Mouse (Mus musculus) limb, embryonic 14.5 days (tissue): ENCODE measurements at regions not wholly inside any gene's neighbourhood (a gene's known extent, or its start where the extent isn't known, plus 50 kb on each side); places are given as distances from the start of the nearest gene placed in this dataset.
"Not testable (repeated sequence)": the region's sequence is repeated elsewhere in the genome, so short reads cannot be mapped to it uniquely, and the experiment has no call there.

Source experiments
- ATAC-seq: fragments of 200-750 bp; cut with Nextera tagmentation; 2 replicates; pipeline ENCODE4 v1.8.0; 2017; ENCODE audit warnings: low read depth, moderate number of reproducible peaks, moderate TSS enrichment; ENCODE audit not compliant: low FRiP score
- DNase-seq: peaks from one replicate; pipeline ENCODE4 v3.0.0-alpha.2; 2015; ENCODE audit warnings: low spot score
- H3K27ac ChIP-seq: fragments of 300-500 bp; sonication (generic); replicated peaks from 2 replicates; pipeline ENCODE4 v1.5.1; 2014; ENCODE audit warnings: low read depth, mild to moderate bottlenecking, low read length, moderate library complexity, mixed read lengths
- H3K27me3 ChIP-seq: fragments of 300-500 bp; sonication (generic); 2 replicates; pipeline ENCODE4 v1.6.1; 2014; ENCODE audit warnings: low read length, mixed read lengths; ENCODE audit not compliant: control insufficient read depth, insufficient read depth
- H3K36me3 ChIP-seq: fragments of 300-500 bp; sonication (generic); 2 replicates; pipeline ENCODE4 v1.6.1; 2014; ENCODE audit warnings: mild to moderate bottlenecking, low read length, moderate library complexity, mixed read lengths; ENCODE audit not compliant: control insufficient read depth, insufficient read depth
- H3K4me1 ChIP-seq: fragments of 300-500 bp; sonication (generic); 2 replicates; pipeline ENCODE4 v1.6.1; 2014; ENCODE audit warnings: antibody characterized with exemption, low read length, mixed read lengths; ENCODE audit not compliant: control insufficient read depth, insufficient read depth
- H3K4me2 ChIP-seq: fragments of 300-500 bp; sonication (generic); replicated peaks from 2 replicates; pipeline ENCODE4 v1.6.1; 2014; ENCODE audit warnings: low read depth, mild to moderate bottlenecking, low read length, moderate library complexity; ENCODE audit not compliant: severe bottlenecking
- H3K4me3 ChIP-seq: fragments of 300-500 bp; sonication (generic); replicated peaks from 2 replicates; pipeline ENCODE4 v1.5.1; 2014; ENCODE audit warnings: low read length
- H3K9ac ChIP-seq: fragments of 300-500 bp; sonication (generic); 2 replicates; pipeline ENCODE4 v1.6.1; 2014; ENCODE audit warnings: mild to moderate bottlenecking, low read depth, low read length, moderate library complexity; ENCODE audit not compliant: severe bottlenecking
- H3K9me3 ChIP-seq: fragments of 300-500 bp; sonication (generic); 2 replicates; pipeline ENCODE4 v1.6.1; 2016; ENCODE audit warnings: low read length; ENCODE audit not compliant: control insufficient read depth
- POLR2A ChIP-seq: fragments of 200-500 bp; IDR thresholded peaks from 2 replicates; pipeline ENCODE4 v1.8.0; 2012; ENCODE audit warnings: inconsistent platforms, mild to moderate bottlenecking, moderate library complexity, borderline replicate concordance; ENCODE audit not compliant: insufficient read depth, insufficient read length; ENCODE audit errors: extremely low read depth
- WGBS: fragments of 180-500 bp; shearing (Covaris S2); extraction: QIAGEN DNeasy Blood & Tissue Kit; methylation state at CpG from one replicate; pipeline ENCODE4 v1.1.7; 2014; 5-methylcytosine and 5-hydroxymethylcytosine counted together

DNA sequence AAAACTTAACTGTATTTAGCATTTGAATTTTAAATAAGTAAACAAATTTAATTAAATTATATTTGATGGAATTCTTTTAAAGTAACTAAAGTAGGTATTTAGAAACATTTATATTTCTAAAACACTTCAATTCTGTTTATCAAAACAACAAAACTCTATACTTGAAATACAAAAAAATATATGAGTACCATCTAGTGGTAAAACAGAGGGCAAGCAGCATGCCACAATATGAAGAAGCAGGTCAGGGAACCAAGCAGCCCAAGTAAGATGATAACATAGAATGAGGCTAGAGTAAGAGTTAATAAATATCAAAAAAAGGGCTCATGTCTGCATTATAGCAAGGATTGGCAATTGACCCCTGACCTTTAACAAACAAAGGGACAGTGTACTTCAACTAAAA lies 639.7 kb downstream of the Cdh10 start:
- H3K4me1 ChIP-seq, result no peaks in the 10 kb centered on the region
- H3K36me3 ChIP-seq, result no peaks in the 10 kb centered on the region
- TF ChIP-seq POLR2A, result no peak
- H3K4me2 ChIP-seq, result no peak overlapping the region
- H3K9ac ChIP-seq, result no peak overlapping the region
- no peak overlapping the region for H3K4me3 ChIP-seq
- ATAC-seq (no peak), DNase-seq (no peak)
- no peak overlapping the region for H3K27ac ChIP-seq
- H3K27me3 ChIP-seq, result no peaks in the 10 kb centered on the region
- no peaks in the 10 kb centered on the region for H3K9me3 ChIP-seq

DNA sequence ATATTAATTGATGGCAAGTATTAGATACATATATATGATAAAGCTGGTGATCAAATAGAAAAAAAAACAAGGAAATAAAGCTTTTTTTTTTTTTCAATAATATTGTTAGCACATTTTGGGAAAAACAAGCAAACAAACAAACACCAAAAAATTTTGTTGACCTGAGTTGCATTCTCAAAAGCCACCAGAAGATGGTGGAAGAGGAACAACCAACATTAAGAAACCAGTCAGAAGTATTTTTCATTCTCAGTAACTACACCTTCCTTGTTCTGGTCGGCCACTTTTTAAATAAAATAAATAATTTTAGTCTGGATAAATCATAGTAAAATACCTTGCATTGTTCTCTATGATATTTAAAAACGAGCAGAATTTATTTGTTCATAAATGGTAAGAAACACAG lies 654.8 kb downstream of the Cdh10 start:
- H3K27ac ChIP-seq, result no peak overlapping the region
- no peak overlapping the region for H3K4me2 ChIP-seq
- peak; percentile 3 for DNase-seq
- no peaks in the 10 kb centered on the region for H3K9me3 ChIP-seq
- H3K36me3 ChIP-seq, result no peaks in the 10 kb centered on the region
- no peak overlapping the region for H3K9ac ChIP-seq
- TF ChIP-seq POLR2A, result no peak
- H3K4me3 ChIP-seq, result no peak overlapping the region
- 23% methylated on average over 2 of the region's 2 CpGs for WGBS
- H3K4me1 ChIP-seq, result no peaks in the 10 kb centered on the region
- H3K27me3 ChIP-seq, result no peaks in the 10 kb centered on the region
- no peak for ATAC-seq

DNA sequence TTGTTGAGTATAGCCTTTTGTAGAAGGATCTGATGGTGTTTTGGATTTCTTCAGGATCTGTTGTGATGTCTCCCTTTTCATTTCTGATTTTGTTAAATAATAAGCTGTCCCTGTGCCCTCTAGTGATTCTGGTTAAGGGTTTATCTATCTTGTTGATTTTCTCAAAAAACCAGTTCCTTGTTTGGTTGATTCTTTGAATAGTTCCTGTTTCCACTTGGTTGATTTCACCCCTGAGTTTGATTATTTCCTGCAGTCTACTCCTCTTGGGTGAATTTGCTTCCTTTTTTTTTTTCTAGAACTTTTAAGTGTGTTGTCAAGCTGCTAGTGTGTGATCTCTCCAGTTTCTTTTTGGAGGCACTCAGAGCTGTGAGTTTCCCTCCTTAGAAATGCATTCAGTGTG lies 674.8 kb downstream of the Cdh10 start:
- not testable (repeated sequence) for H3K4me3 ChIP-seq, H3K27me3 ChIP-seq, H3K4me1 ChIP-seq, H3K9ac ChIP-seq, H3K4me2 ChIP-seq, H3K36me3 ChIP-seq, H3K27ac ChIP-seq, H3K9me3 ChIP-seq, ATAC-seq, DNase-seq

DNA sequence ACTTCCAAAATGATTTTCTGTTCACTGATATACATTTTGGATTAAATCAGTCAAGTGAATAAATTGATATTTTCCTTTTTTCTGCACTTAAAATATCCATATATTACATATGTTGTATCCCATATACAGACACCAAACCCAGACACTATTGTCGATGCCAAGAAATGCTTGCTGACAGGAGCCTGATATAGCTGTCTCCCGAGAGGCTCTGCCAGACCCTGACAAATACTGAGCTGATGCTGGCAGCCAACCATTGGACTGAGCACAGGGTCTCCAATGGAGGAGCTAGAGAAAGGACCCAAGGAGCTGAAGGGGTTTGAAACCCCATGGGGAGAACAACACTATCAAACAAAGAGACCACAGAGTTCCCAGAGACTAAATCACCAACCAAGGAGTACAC lies 700.6 kb downstream of the Cdh10 start:
- WGBS, result 83% methylated on average over 2 of the region's 2 CpGs
- Histone ChIP-seq H3K36me3 (no peaks in the 10 kb centered on the region), H3K27me3 (no peaks in the 10 kb centered on the region), H3K27ac (no peak overlapping the region), H3K4me1 (no peaks in the 10 kb centered on the region), H3K9ac (no peak overlapping the region), H3K9me3 (no peaks in the 10 kb centered on the region), H3K4me2 (no peak overlapping the region), H3K4me3 (no peak overlapping the region)
- TF ChIP-seq POLR2A, result no peak
- ATAC-seq (no peak), DNase-seq (no peak)

DNA sequence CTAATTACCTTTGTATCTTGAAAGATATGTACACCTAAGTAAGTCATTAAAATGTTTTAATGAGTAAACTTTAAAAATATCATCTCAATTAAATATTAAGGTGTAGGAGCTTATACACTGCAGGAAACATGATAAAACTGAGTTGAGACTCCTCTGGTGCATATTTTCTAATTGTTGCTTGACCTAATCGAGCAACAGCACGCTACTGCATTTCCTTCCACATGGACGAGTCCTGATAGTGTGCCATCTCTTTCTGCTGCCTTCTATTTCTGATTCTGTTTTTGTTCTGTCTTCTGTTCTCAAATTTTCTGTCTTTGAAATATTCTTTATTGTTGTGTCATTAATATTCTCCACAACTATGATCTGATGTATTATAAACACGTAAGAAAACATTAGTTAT lies 721.9 kb downstream of the Cdh10 start:
- ATAC-seq (no peak), DNase-seq (no peak)
- Histone ChIP-seq H3K36me3 (no peaks in the 10 kb centered on the region), H3K9ac (no peak overlapping the region), H3K27me3 (no peaks in the 10 kb centered on the region), H3K4me3 (no peak overlapping the region), H3K9me3 (no peaks in the 10 kb centered on the region), H3K4me1 (no peaks in the 10 kb centered on the region), H3K4me2 (no peak overlapping the region), H3K27ac (no peak overlapping the region)
- TF ChIP-seq POLR2A, result no peak
- WGBS, result 85% methylated on average over 4 of the region's 4 CpGs

DNA sequence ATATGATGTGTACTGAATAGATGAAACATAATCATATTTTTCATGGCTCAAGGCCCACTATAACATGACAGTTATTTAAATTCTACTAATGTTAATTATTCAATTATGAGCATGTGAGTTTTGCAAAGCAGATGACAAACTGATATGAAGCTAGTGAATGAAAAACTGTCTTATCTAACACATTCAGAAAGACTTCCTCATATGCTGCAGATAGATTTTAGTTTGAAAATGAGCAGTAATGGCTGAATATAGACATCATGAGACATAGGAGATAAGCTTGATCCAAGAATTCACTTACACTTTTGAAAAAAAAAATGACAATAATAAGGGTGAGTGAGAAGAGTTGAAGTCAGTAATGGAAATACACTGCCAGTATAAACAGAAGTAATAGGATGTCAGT lies 731.0 kb downstream of the Cdh10 start:
- ATAC-seq (no peak), DNase-seq (no peak)
- H3K36me3 ChIP-seq, result no peaks in the 10 kb centered on the region
- H3K9me3 ChIP-seq, result no peaks in the 10 kb centered on the region
- H3K27ac ChIP-seq, result no peak overlapping the region
- no peak overlapping the region for H3K4me2 ChIP-seq
- H3K4me1 ChIP-seq, result no peaks in the 10 kb centered on the region
- no peak overlapping the region for H3K9ac ChIP-seq
- TF ChIP-seq POLR2A, result no peak
- H3K27me3 ChIP-seq, result no peaks in the 10 kb centered on the region
- H3K4me3 ChIP-seq, result no peak overlapping the region
